Mouse (Mus musculus) stomach, postnatal 0 days (tissue): ENCODE data around the gene Mfsd11.

Experiments
- CTCF ChIP-seq: IDR thresholded peaks from 2 replicates; pipeline ENCODE4 v1.5.1; 2016; ENCODE audit warnings: antibody characterized with exemption, low read depth, mild to moderate bottlenecking, moderate library complexity
- EP300 ChIP-seq: optimal IDR thresholded peaks from 2 replicates; pipeline ENCODE3; 2016; ENCODE audit warnings: antibody characterized with exemption

- no peak for TF ChIP-seq CTCF
- no peak for TF ChIP-seq EP300
These were observed 27.0 kb upstream of the Mfsd11 start for GRCm38 (mm10) chr11:116825230-116825629.
